Mouse (Mus musculus): ENCODE measurements at regions not wholly inside any gene's neighbourhood (a gene's known extent, or its start where the extent isn't known, plus 50 kb on each side); places are given as distances from the start of the nearest gene placed in this dataset.

GRCm38 (mm10) chr4:34226886-34227285, 176.9 kb upstream of the Spaca1 start:
- no peak for DNase-seq

GRCm38 (mm10) chr4:34227611-34228010, 177.6 kb upstream of the Spaca1 start:
- DNase-seq, result no peak

- DNase-seq, result peak; percentile 68
Measured at GRCm38 (mm10) chr4:34231270-34231669, 181.3 kb upstream of the Spaca1 start.

DNA sequence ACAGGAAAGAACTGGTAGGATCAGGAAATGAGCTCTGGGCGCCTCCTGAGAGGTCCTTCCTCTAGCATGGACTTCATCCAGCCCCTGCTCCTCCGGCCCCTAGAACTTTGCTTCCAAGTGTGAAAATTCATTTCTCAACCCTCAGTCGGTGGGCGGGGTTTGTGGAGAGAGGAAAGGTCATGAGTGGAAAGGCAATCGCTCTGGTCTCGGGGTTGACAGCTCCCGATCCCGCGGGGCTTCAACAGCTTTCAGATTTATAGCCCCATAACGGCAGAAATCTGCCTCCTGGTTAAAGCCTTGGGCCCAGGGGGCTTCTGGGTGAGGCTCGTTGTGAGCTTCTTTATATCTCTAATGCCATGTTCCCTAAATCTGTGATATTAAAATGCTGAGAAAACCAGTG, 184.2 kb upstream of the Spaca1 start:
- DNase-seq, result no peak

DNA sequence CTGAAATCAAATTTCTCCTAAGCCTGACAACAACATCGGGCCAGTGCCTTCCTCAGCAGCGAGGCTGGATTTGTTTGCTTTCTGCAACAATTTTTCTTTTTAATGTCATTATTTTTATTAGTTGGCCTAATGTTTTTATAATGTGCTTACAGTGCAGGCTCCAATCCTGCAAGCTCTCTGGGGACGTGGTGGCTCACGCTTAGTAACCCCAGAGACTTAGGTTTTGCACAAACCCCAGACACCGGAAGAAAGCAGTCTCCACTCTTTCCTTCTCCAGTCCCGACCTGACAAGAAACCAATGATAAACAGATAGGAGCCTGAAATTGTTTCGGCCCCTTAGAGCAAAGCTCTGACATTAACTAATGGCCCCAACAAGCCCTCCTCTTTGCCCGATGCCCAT, 184.7 kb upstream of the Spaca1 start:
- DNase-seq, result no peak

DNA sequence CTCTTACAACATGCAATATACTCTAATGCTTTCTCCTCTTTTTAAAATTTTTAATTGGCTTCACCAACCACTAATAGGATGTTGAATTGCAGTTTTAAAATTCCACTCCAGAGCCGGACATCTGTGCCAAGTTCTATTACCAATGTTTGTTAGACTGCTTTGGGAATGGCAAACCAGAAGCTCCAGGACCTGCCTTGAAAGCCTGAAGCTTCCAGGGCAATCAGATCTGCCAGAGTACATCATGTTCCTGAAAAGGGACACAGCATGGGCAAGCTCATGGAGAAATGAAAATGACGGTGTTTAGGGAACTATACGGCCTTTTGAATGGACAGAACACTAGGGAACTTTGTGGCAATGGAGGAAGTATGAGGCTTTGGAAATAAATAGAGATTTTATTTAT, 187.8 kb upstream of the Spaca1 start:
- peak; percentile 21 for DNase-seq

DNA sequence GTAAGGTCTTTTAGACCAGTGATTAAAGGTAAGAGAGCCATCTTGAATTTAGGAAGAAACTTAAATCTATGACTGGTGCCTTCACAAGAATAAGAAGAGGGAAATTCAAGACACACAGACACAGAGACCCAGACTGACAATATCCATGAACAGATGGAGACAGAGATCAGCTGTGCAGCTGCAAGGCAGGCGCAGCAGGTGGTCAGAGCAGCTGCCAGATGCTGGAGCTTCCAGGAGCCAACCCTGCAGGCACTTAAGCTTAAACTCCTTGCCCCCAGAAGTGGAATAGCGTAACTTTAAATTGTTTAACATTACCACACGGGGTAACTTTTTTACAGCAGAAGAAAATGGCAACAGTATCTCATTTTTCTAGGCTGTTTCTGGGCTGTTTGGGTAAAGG, 189.6 kb upstream of the Spaca1 start:
- no peak for DNase-seq

- peak; percentile 60 for DNase-seq
Measured at GRCm38 (mm10) chr4:34241060-34241571, 191.1 kb upstream of the Spaca1 start.

- no peak for DNase-seq
Measured at GRCm38 (mm10) chr4:34241673-34242072, 191.7 kb upstream of the Spaca1 start.

GRCm38 (mm10) chr4:34259444-34259843, 209.5 kb upstream of the Spaca1 start:
- no peak for DNase-seq

DNA sequence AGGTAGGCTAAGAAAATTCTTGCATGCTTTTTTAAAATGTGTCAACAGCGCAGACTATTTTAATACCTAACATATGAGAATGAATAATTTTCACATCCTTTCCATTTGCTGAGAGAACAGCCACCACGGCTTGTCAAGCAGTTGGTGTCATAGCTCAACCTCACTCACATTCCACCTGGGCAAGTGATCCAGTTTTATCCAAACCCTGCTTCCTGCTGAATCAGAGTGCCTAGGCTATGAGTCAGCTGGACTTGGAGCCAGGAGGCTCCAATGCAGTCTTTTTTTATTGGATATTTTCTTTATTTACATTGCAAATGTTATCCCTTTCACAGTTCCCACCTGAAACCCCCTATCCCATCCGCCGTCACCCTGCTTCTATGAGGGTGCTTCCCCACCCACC, 210.5 kb upstream of the Spaca1 start:
- DNase-seq, result no peak

DNA sequence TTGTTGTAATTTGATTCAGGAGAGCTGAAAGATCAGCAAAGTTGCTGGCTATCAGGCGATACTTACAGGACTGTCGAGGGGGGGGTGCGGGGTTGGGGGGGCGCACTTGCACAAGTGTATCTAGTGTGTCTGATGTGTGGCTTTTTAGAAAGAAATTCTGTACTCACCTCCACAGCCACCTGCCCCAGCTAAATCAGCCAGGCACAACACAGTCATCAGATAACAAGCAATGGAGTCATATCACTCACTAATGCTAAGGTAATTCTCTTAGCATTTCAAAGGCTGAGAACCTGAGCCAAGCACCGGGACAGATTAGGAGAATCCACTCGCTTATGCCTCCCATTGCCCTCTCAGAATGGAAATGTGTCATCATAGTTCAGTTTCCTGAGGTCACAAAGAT, 211.8 kb upstream of the Spaca1 start:
- no peak for DNase-seq

- no peak for DNase-seq
Measured at GRCm38 (mm10) chr4:34264431-34264830, 214.4 kb upstream of the Spaca1 start.

DNA sequence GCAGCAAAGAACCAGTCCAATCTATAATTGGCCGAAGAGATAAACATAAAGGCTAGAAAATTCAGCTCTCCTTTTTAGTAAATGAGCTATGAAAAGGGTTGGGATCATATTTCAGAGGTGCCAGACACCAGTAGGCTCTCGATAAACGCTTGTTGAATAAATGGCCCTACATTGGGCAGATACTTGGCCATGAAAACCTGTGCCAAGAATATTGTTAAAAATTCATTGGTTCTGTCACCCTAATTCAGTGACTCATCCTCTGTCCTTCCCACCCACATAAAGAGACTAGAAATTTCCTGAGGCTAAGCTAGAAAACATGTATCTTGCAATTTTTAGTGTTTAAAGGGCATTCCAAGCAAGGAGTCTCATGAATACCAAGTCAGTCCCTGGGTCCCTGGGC, 224.3 kb upstream of the Spaca1 start:
- DNase-seq, result no peak

- DNase-seq, result no peak
Measured at GRCm38 (mm10) chr4:34275372-34275771, 225.4 kb upstream of the Spaca1 start.

GRCm38 (mm10) chr4:34302504-34303108, 248.1 kb upstream of the Akirin2 start:
- no peak for DNase-seq

- DNase-seq, result peak; percentile 38
Measured at GRCm38 (mm10) chr4:34308921-34309563, 241.7 kb upstream of the Akirin2 start.

- DNase-seq, result no peak
Measured at GRCm38 (mm10) chr4:34310061-34310642, 240.6 kb upstream of the Akirin2 start.

DNA sequence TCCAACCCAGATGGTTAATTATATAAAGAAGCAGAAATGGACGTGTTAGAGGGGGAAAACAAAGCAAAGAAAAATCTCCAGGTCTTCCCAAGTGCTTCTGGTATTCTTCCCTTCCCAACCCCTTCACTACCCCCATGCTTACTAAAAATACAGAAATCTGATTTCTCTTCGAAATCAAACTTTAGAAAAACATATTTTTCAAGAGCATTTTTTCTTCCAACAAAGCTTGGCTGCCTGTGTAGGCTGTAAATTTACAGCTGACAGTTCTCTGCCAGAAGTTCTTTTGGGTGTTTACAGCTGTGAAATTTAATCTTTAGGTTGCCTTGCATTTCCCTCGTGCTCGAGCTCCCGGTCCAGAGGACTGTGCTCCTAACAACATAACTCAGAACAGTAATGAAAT, 234.9 kb upstream of the Akirin2 start:
- no peak for DNase-seq

DNA sequence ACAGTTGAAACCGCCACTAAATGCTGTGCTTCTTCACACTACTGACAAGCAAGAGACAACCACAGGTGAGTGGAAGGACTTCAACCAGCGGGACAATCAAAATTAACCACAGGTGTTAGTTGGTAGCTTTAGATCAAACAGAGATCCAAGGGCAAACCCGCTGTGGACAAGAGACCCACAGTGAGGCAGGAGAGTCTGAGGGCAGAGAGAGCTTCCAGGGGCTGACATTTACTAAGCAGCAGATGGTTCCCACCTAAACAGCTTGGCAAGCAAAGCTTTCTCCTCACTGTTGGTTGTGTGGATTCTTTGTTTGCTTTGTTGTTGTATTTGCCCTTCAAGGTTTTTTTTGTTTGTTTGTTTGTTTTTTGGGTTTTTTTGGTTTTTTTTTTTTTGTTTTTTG, 227.9 kb upstream of the Akirin2 start:
- no peak for DNase-seq

- DNase-seq, result no peak
Measured at GRCm38 (mm10) chr4:34328151-34328785, 222.5 kb upstream of the Akirin2 start.

DNA sequence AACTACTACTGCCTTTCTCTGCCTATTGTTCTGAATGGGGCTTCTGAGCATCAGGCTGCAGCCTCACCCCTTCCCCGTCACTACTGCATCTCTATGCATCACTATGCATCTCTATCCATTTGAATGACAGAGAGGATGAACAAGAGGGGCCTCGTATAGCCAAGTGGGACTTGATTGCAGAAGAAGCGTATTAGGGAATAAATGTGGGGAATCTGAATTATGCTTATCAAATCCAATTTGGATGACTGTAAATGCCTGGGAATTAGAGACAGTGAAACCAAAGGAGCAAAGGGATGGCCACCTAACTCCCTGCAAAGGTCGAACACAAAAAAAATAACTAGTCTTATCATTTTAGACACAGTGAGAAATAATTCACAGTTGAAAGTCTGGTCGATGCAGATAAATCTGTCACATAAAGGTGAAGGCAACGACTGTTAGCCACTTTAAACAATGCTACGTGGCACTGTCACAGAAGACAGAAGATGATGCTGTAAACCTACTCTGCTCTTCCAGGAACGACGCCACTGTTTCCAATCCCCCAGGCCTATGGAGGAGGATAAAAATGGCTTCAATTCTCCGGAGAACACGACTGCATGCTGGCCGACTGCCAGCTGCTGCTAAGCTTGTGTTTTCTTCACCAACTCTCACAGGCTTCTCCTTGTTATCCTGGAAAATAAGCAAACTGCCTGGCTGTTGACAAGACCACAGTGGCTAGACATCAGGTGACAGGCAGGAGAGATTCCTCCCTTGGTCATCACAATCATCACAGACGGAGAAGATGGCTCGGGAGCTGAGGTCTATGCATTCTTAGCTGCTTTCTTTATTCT, 213.6 kb upstream of the Akirin2 start:
- DNase-seq, result peak; percentile 12

GRCm38 (mm10) chr4:34337852-34338251, 212.9 kb upstream of the Akirin2 start:
- no peak for DNase-seq
